Mouse (Mus musculus): Measurements from ENCODE around the gene Galm.
"Not testable (repeated sequence)": the region's sequence is repeated elsewhere in the genome, so short reads cannot be mapped to it uniquely, and the experiment has no call there.

Gene Galm

GRCm38 (mm10) chr17:80165741-80166140 lies 38.5 kb downstream of the Galm start:
- DNase-seq (ENCODE audit: low read depth, low spot score): no peak

DNA sequence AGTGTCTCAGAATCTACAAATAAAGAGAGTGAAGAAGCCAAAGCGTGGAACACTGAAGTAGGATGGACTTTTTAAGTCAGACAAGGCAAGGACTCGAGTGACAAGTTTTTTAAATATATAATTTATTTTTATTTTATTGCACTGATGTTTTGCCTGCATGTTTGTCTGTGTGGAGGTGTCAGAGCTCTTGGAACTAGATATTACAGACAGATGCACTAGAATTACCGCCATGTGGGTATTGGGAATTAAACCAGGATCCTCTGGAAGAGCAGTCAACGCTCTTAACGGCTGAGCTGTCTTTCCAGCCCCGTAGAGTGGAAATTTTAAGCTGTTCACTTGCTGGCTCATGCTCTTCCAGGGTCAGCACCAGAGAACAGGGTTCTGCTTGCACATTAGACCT lies 39.1 kb downstream of the Galm start:
- DNase-seq (ENCODE audit: low read depth, low spot score): no peak

- no peak for DNase-seq (ENCODE audit: low read depth, low spot score)
Measured at GRCm38 (mm10) chr17:80167436-80167835, 40.2 kb downstream of the Galm start.

GRCm38 (mm10) chr17:80167851-80168251 lies 40.6 kb downstream of the Galm start:
- DNase-seq (ENCODE audit: low read depth, low spot score): no peak

GRCm38 (mm10) chr17:80168425-80169182 lies 41.3 kb downstream of the Galm start:
- DNase-seq (ENCODE audit: low read depth, low spot score): peak; percentile 57

- DNase-seq (ENCODE audit: low read depth, low spot score): no peak
Measured at GRCm38 (mm10) chr17:80169792-80170191, 42.5 kb downstream of the Galm start.

- DNase-seq (ENCODE audit: low read depth, low spot score): no peak
Measured at GRCm38 (mm10) chr17:80170951-80171350, 43.7 kb downstream of the Galm start.

- no peak for DNase-seq (ENCODE audit: low read depth, low spot score)
Measured at GRCm38 (mm10) chr17:80171948-80172347, 44.7 kb downstream of the Galm start.

DNA sequence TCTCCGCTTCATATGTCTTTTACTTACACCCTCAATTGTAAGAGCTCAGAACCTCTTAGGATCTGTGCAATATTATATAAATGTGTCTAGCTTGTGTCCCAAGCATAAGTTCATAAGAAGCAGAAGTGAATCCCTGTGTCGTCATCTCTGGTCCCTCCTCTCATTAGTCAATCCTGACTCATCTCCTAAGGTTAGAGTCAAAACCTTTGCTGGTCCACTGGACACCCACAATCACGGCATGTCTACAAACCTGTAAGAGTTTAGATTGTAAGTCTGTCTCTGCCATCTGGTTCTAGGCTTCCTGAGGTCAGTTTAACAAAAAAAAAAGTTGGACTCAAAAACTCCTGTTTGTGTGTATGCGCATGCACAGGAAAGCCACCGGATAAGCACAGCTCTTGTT lies 45.5 kb downstream of the Galm start:
- no peak for DNase-seq (ENCODE audit: low read depth, low spot score)

- no peak for DNase-seq (ENCODE audit: low read depth, low spot score)
Measured at GRCm38 (mm10) chr17:80173708-80174107, 46.4 kb downstream of the Galm start.

DNA sequence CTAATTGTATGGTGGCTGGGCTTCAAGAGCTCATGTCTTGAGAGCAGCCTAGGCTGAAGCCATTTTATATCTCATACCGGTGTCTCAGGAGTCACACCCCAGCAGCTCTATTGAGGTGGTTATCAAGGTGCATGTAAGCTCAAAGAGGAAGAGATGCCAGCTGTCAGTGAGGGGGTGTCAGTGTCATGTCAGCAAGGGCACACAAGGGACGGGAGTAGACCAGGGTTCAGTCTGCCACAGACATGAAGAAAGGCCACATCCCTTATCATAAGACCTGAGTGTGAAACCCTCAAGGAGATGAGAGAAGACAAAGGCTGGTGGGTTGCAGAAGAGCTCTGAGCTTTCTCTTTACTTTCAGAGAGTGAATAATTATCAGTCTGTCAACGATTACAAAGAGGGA lies 46.9 kb downstream of the Galm start:
- DNase-seq (ENCODE audit: low read depth, low spot score): no peak

- DNase-seq (ENCODE audit: low read depth, low spot score): peak; percentile 79
Measured at GRCm38 (mm10) chr17:80174699-80175385, 47.6 kb downstream of the Galm start.

GRCm38 (mm10) chr17:80175386-80175739 lies 48.1 kb downstream of the Galm start:
- no peak for DNase-seq (ENCODE audit: low read depth, low spot score)

DNA sequence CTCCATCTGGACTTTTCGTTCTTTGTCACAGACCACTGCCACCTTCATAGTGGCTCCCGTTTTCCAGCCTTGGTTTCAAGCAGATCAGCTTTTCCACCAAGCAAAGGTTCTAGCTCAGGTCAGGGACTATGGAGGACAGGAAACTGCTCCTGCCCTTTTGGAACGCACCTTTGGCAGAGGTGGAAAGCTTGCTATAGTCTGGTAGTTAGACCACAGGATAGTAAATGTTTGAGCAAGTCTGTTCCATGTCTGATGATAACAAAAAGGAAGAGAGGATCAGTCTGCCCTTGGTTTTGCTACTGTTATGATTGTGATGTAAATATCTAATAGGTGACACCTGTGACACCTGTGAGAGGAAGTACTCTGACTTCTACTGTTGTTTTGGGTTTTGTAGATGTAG lies 48.7 kb downstream of the Galm start:
- DNase-seq (ENCODE audit: low read depth, low spot score): no peak

DNA sequence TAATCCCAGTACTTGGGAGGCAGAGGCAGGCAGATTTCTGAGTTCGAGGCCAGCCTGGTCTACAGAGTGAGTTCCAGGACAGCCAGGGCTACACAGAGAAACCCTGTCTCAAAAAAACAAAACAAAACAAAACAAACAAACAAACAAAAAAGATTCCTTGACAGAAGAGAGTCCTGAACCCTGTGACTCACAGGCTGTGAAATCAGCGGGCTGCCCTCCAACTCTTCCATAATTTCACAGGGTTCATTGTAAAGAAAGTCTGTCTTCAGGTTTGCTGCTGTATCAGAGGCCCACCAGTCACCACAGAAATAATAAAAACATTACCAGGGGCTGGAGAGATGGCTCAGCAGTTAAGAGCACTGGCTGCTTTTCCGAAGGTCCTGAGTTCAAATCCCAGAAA lies 51.6 kb downstream of the Galm start:
- DNase-seq (ENCODE audit: low read depth, low spot score): not testable (repeated sequence)

DNA sequence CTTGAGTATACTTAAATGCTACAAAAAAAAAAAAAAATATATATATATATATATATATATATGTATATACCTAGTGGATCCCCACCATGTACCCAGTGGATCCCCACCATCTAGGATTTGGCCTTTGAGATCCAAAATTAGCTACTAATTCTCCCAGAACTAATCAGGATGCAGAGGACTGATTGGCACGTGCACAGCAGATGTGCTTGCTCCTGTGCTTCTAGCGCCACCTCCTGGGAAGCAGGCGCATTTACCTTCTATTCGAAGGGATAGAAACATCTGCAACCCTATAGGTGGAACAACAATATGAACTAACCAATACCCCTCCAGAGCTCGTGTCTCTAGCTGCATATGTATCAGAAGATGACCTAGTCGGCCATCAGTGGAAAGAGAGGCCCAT lies 52.7 kb downstream of the Galm start:
- peak; percentile 86 for DNase-seq (ENCODE audit: low read depth, low spot score)

DNA sequence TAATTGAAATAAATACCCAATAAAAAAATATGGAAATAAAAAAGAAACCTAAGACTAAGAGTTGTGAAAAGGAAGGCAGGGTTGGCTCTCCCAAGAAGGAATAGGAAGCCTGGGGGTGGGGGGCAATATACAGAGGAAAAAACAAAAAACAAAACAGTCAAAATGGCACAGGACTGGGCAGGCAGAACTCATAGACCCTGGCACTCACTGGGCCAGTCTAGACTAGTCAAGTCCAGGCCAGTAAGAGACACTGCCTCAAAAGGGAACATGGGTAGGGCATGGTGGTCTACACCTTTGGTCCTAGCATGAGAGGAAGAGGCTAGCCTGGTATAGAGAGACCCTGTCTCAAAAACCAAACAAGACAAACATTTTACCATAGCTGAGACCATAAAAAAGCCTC lies 53.2 kb downstream of the Galm start:
- no peak for DNase-seq (ENCODE audit: low read depth, low spot score)

- DNase-seq (ENCODE audit: low read depth, low spot score): no peak
Measured at GRCm38 (mm10) chr17:80183615-80184014, 56.3 kb downstream of the Galm start.

GRCm38 (mm10) chr17:80193075-80193474 lies 65.8 kb downstream of the Galm start:
- peak; percentile 34 for DNase-seq (ENCODE audit: low read depth, low spot score)

DNA sequence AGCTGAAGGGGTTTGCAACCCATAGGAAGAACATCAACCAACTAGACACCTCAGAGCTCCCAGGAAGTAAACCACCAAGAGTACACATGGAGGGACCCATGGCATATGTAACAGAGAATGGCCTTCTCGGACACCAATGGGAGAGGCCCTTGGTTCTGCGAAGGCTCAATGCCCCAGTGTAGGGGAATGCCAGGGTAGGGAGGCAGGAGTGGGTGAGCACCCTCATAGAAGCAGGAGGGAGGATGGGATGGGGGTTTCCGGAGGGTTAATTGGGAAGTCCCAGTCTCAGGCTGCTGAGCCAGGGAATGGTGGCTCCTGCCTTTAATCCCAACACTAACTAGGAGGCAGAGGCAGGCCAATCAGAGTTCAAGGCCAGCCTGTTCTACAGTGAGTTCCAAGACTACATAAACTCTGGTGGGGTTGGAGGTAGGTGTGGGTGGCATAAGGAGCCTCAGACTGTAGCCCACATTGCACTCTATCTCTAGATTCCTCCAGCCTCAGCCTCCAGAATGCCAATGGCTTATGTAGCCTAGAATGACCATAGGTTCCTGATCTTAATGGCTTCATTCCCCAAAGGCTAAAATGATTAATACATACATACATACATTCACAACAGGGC lies 72.0 kb downstream of the Galm start:
- DNase-seq (ENCODE audit: low read depth, low spot score): peak; percentile 36

DNA sequence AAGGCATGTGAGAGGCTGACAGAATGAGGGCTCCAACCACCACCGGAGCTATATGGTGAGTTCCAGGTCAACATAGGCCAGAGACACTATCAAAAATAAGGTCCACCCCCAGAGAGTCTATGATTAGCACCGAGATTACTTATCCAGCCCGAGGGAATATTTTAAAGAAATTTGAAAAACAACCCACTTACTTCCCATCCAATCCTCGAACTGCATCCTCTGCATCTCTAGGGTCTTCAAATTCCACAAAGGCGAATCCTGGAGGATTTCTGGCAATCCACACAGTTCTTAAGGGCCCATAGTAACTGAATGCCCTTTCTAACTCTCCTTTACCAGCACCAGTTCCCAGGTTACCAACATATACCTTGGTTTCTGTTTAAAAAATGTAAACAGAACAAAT lies 78.4 kb downstream of the Galm start:
- no peak for DNase-seq (ENCODE audit: low read depth, low spot score)

- DNase-seq (ENCODE audit: low read depth, low spot score): peak; percentile 37
Measured at GRCm38 (mm10) chr17:80206301-80206670, 79.0 kb downstream of the Galm start.
